Mouse (Mus musculus): Measurements from ENCODE around the gene Dnah12.

DNA sequence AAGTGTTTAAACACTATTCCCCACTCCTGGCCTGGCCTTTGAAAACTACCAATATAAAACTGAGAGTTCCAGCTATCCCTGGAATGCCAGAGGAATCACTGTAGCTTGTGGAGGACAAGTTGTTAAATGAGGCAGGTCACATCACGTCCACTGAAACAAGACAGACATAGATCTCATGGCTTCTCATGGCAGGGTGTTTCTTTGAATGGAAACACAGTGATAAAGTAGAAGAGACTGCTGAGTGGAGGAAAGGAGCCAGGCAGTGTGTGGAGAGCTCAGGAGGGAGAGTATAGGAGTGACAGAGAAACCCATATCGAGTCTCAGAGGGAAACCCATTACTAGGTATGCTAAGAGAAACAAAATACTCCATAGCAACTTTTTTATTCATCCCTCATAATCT is 2.3 kb upstream of the Dnah12 start:
- no peak for TF ChIP-seq CTCF (IDR thresholded peaks at IDR 0.05; ENCODE audit: low read depth, low read length)
- TF ChIP-seq POLR2A (IDR thresholded peaks at IDR 0.05; ENCODE audit: borderline replicate concordance, low read depth, low read length), result no peak

Measured in bone marrow macrophage, adult 2 months (primary cell).